Mouse (Mus musculus): ENCODE measurements at regions not wholly inside any gene's neighbourhood (a gene's known extent, or its start where the extent isn't known, plus 50 kb on each side); places are given as distances from the start of the nearest gene placed in this dataset.

DNA sequence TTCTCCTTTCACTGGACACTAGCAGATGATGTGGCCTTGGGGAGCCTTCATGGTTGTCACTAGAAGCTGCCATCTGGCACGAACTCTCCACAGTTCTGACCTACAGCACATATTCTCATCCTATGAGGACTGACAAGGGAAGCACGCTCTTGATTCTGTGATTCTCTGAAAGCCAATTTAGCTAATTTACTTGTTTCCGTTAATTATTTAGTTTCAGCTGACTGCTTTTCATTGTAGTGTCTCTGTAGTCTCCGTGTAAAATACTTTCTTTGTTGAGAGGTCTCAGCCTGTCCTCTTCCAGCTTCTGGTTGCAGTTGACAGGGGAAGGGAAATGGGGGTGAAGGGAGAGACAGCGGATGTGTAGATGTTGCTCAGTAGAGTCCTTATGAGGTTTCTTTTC is 102.9 kb upstream of the Sp4 start:
- no peak for TF ChIP-seq MYOD1 (IDR thresholded peaks at IDR 0.05; ENCODE audit: control insufficient read depth, insufficient read length, low read depth)
- no peak for TF ChIP-seq CTCF (IDR thresholded peaks at IDR 0.05; ENCODE audit: control insufficient read depth, insufficient read depth, insufficient read length)
- no peak for TF ChIP-seq MYOG (IDR thresholded peaks at IDR 0.05; ENCODE audit: control insufficient read depth, extremely low read depth, insufficient read length)
- no peak for TF ChIP-seq CEBPB (IDR thresholded peaks at IDR 0.05; ENCODE audit: low read depth)
